Mouse (Mus musculus): Measurements from ENCODE around the gene A930017K11Rik. TPM values are rescaled to one million over a fixed set of nuclear protein-coding genes. Genes with fewer than 3 reads are reported as not detected.
A peak's percentile ranks its signal among the peaks of the same experiment; 100 is the strongest.

The A930017K11Rik gene
- total RNA-seq, 2 experiments from 2014 or later, result 0.41 to 0.64 TPM

- DNase-seq (ENCODE audit: low spot score in 2 of 2), result no peak
- TF ChIP-seq CTCF (conservative IDR thresholded peaks at IDR 0.05), result no peak
- Histone ChIP-seq H3K4me3 (peak overlapping the region; percentile 10; the same call in 1 of the 2 replicates), H3K27ac (peak overlapping the region; percentile 86)
These were observed 38.5 kb downstream of the A930017K11Rik start for GRCm38 (mm10) chr17:25913877-25914275.

GRCm38 (mm10) chr17:25913186-25913876, 39.0 kb downstream of the A930017K11Rik start:
- peak overlapping the region; percentile 10 for H3K4me3 ChIP-seq
- H3K27ac ChIP-seq, result peak overlapping the region; percentile 86

GRCm38 (mm10) chr17:25911816-25912215, 40.5 kb downstream of the A930017K11Rik start:
- Histone ChIP-seq H3K4me3 (no peak overlapping the region), H3K27ac (peak overlapping the region; percentile 85)
- no peak for TF ChIP-seq CTCF (conservative IDR thresholded peaks at IDR 0.05)
- no peak for DNase-seq (ENCODE audit: low spot score in 2 of 2)

More at GRCm38 (mm10) chr17:25913186-25913876, 39.0 kb downstream of the A930017K11Rik start:
- no peak for TF ChIP-seq CTCF (conservative IDR thresholded peaks at IDR 0.05)
- DNase-seq (ENCODE audit: low spot score in 2 of 2), result peak; percentile 51 to 70

- peak overlapping the region; percentile 70 for H3K27ac ChIP-seq
These were observed 44.7 kb downstream of the A930017K11Rik start for GRCm38 (mm10) chr17:25907640-25908039.

GRCm38 (mm10) chr17:25903061-25903460, 49.3 kb downstream of the A930017K11Rik start:
- no peak overlapping the region for H3K27ac ChIP-seq
- H3K4me3 ChIP-seq, result no peak overlapping the region
- TF ChIP-seq CTCF (conservative IDR thresholded peaks at IDR 0.05), result no peak
- DNase-seq (ENCODE audit: low spot score in 2 of 2), result no peak

More at GRCm38 (mm10) chr17:25907640-25908039, 44.7 kb downstream of the A930017K11Rik start:
- DNase-seq (ENCODE audit: low spot score in 2 of 2), result no peak
- H3K4me3 ChIP-seq, result no peak overlapping the region
- no peak for TF ChIP-seq CTCF (conservative IDR thresholded peaks at IDR 0.05)

GRCm38 (mm10) chr17:25900193-25900592, 52.2 kb downstream of the A930017K11Rik start:
- no peak overlapping the region for H3K4me3 ChIP-seq
- no peak overlapping the region for H3K27ac ChIP-seq
- TF ChIP-seq CTCF (conservative IDR thresholded peaks at IDR 0.05), result peak; percentile 46
- no peak for DNase-seq (ENCODE audit: low spot score in 2 of 2)

Other genes starting within 250 kb of the A930017K11Rik start
- 100 to 1,000 TPM; 106 to 122 TPM for gene Gng13, start 235.4 kb downstream of the A930017K11Rik start, total RNA-seq (2021)
- 1 to 10 TPM; 1.2 to 1.8 TPM for gene Chtf18, start 225.1 kb downstream of the A930017K11Rik start, total RNA-seq (2021)
- 10 to 100 TPM; 54.5 to 56.9 TPM for gene Rpusd1, start 224.9 kb downstream of the A930017K11Rik start, total RNA-seq (2021)
- not detected for gene Mslnl, start 216.5 kb downstream of the A930017K11Rik start, total RNA-seq (2021)
- under 1 TPM; 0.51 to 0.69 TPM for gene Msln, start 198.2 kb downstream of the A930017K11Rik start, total RNA-seq (2021)
- gene Narfl, start 178.8 kb downstream of the A930017K11Rik start, total RNA-seq (2021), result 10 to 100 TPM; 37.4 to 39.8 TPM
- gene Haghl, start 166.9 kb downstream of the A930017K11Rik start, total RNA-seq (2021), result 100 to 1,000 TPM; 116 to 117 TPM
- gene Ccdc78, start 166.0 kb downstream of the A930017K11Rik start, total RNA-seq (2021), result under 1 TPM; 0.49 to 0.51 TPM
- gene Fam173a, start 159.7 kb downstream of the A930017K11Rik start, total RNA-seq (2021), result 10 to 100 TPM; 83.0 to 89.3 TPM
- 1 to 10 TPM; 1.4 to 1.9 TPM for gene AC134908.4, start 156.9 kb downstream of the A930017K11Rik start, total RNA-seq (2021)
- gene Metrn, start 155.4 kb downstream of the A930017K11Rik start, total RNA-seq (2021), result 10 to 100 TPM; 76.9 to 80.3 TPM
- gene Fbxl16, start 143.5 kb downstream of the A930017K11Rik start, total RNA-seq (2021), result 100 to 1,000 TPM; 680 to 699 TPM
- gene Wdr24, start 128.9 kb downstream of the A930017K11Rik start, total RNA-seq (2021), result 10 to 100 TPM; 27.9 to 28.9 TPM
- 10 to 100 TPM; 58.0 to 61.1 TPM for gene Jmjd8, start 123.7 kb downstream of the A930017K11Rik start, total RNA-seq (2021)
- 100 to 1,000 TPM; 164 to 175 TPM for gene Stub1, start 119.2 kb downstream of the A930017K11Rik start, total RNA-seq (2021)
- 10 to 100 TPM; 43.0 to 44.8 TPM for gene Rhbdl1, start 115.3 kb downstream of the A930017K11Rik start, total RNA-seq (2021)
- 10 to 100 TPM; 30.0 to 33.9 TPM for gene Gm20683, start 110.8 kb downstream of the A930017K11Rik start, total RNA-seq (2021)
- 100 to 1,000 TPM in 1 of 2 experiments, 10 to 100 TPM in 1; 95.9 to 107 TPM for gene Rhot2, start 107.7 kb downstream of the A930017K11Rik start, total RNA-seq (2021)
- gene Wdr90, start 91.1 kb downstream of the A930017K11Rik start, total RNA-seq (2021), result 10 to 100 TPM; 21.7 to 24.6 TPM
- gene Mcrip2, start 83.8 kb downstream of the A930017K11Rik start, total RNA-seq (2021), result 10 to 100 TPM; 20.9 to 21.6 TPM
- 10 to 100 TPM; 39.0 to 39.9 TPM for gene Mettl26, start 77.5 kb downstream of the A930017K11Rik start, total RNA-seq (2021)
- gene Wfikkn1, start 71.7 kb downstream of the A930017K11Rik start, total RNA-seq (2021), result 1 to 10 TPM; 1.7 to 2.8 TPM
- 10 to 100 TPM; 50.1 to 51.1 TPM for gene Rab40c, start 32.8 kb downstream of the A930017K11Rik start, total RNA-seq (2021)
- 100 to 1,000 TPM; 120 TPM for gene Pigq, start 7.6 kb downstream of the A930017K11Rik start, total RNA-seq (2021)
- gene Nhlrc4, start 7.6 kb downstream of the A930017K11Rik start, total RNA-seq (2021), result 1 to 10 TPM; 1.3 to 1.5 TPM
- 10 to 100 TPM; 53.6 to 58.8 TPM for gene Capn15, start 33.2 kb upstream of the A930017K11Rik start, total RNA-seq (2021)
- 100 to 1,000 TPM; 108 to 115 TPM for gene Rab11fip3, start 117.0 kb upstream of the A930017K11Rik start, total RNA-seq (2021)
- 10 to 100 TPM; 26.7 to 28.9 TPM for gene Decr2, start 137.8 kb upstream of the A930017K11Rik start, total RNA-seq (2021)
- 1 to 10 TPM; 5.7 to 6.7 TPM for gene Nme4, start 143.0 kb upstream of the A930017K11Rik start, total RNA-seq (2021)
- gene Tmem8, start 160.7 kb upstream of the A930017K11Rik start, total RNA-seq (2021), result 10 to 100 TPM; 14.1 to 14.2 TPM
- gene Mrpl28, start 170.9 kb upstream of the A930017K11Rik start, total RNA-seq (2021), result 10 to 100 TPM; 59.7 to 63.9 TPM
- 10 to 100 TPM; 24.3 to 25.2 TPM for gene Axin1, start 186.1 kb upstream of the A930017K11Rik start, total RNA-seq (2021)
- gene Pdia2, start 246.5 kb upstream of the A930017K11Rik start, total RNA-seq (2021), result under 1 TPM in 1 of 2 experiments, not detected in 1; 0.61 TPM